Mouse (Mus musculus) forebrain, embryonic 14.5 days (tissue): Measurements from ENCODE around the gene 2310061N02Rik. TPM values are rescaled to one million over a fixed set of nuclear protein-coding genes. Genes with fewer than 3 reads are reported as not detected.
"Not testable (repeated sequence)": the region's sequence is repeated elsewhere in the genome, so short reads cannot be mapped to it uniquely, and the experiment has no call there.

Experiments
- ATAC-seq: fragments of 200-750 bp; cut with Nextera tagmentation; 2 replicates; pipeline ENCODE4 v1.8.0; 2017; ENCODE audit warnings: mild to moderate bottlenecking, moderate library complexity
- DNase-seq: peaks from one replicate; pipeline ENCODE4 v3.0.0-alpha.2; 2015; ENCODE audit warnings: low spot score
- H3K27ac ChIP-seq: fragments of 300-500 bp; sonication (generic); 2 replicates; pipeline ENCODE4 v1.5.1; 2014; ENCODE audit warnings: low read depth, mild to moderate bottlenecking, control low read depth, low read length, moderate library complexity
- H3K27me3 ChIP-seq: fragments of 300-500 bp; sonication (generic); replicated peaks from 2 replicates; pipeline ENCODE4 v1.6.1; 2014; ENCODE audit warnings: low read length, control low read depth, mixed read lengths; ENCODE audit not compliant: control insufficient read depth, insufficient read depth
- H3K36me3 ChIP-seq: fragments of 300-500 bp; sonication (generic); 2 replicates; pipeline ENCODE4 v1.6.1; 2014; ENCODE audit warnings: low read length, control low read depth; ENCODE audit not compliant: control insufficient read depth, insufficient read depth
- H3K4me1 ChIP-seq: fragments of 300-500 bp; sonication (generic); 2 replicates; pipeline ENCODE4 v1.6.1; 2014; ENCODE audit warnings: antibody characterized with exemption, low read length, control low read depth; ENCODE audit not compliant: control insufficient read depth, insufficient read depth
- H3K4me2 ChIP-seq: fragments of 300-500 bp; sonication (generic); 2 replicates; pipeline ENCODE4 v1.6.1; 2014; ENCODE audit warnings: mild to moderate bottlenecking, control low read depth, low read length
- H3K4me3 ChIP-seq: fragments of 300-500 bp; sonication (generic); 2 replicates; pipeline ENCODE4 v1.5.1; 2014; ENCODE audit warnings: low read depth, low read length, control low read depth
- H3K9ac ChIP-seq: fragments of 300-500 bp; sonication (generic); 2 replicates; pipeline ENCODE4 v1.6.1; 2014; ENCODE audit warnings: mild to moderate bottlenecking, low read length, control low read depth, moderate library complexity
- H3K9me3 ChIP-seq: fragments of 300-500 bp; sonication (generic); replicated peaks from 2 replicates; pipeline ENCODE4 v1.6.1; 2016; ENCODE audit warnings: low read length, control low read depth, mixed read lengths; ENCODE audit not compliant: control insufficient read depth
- whole genome bisulfite sequencing: fragments of 180-500 bp; shearing (Covaris S2); extraction: QIAGEN DNeasy Blood & Tissue Kit; methylation state at CpG from one replicate; pipeline ENCODE4 v1.1.7; 2014; 5-methylcytosine and 5-hydroxymethylcytosine counted together
- polyA plus RNA-seq: library from polyadenylated mRNA; unstranded; fragments of >200 nt; fragmentation: Nextera tagmentation; extraction: Ambion mirVana; gene quantifications from 2 replicates; pipeline ENCODE4 v1.2.1, GENCODE M21; 2014

Gene 2310061N02Rik
- polyA plus RNA-seq = not detected in 2 replicates

- H3K9ac ChIP-seq = no peak within 1 kb of the TSS
- ATAC-seq (no peak), DNase-seq (no peak)
- 89% methylated on average over 10 of the region's 10 CpGs for WGBS
- H3K27me3 ChIP-seq = no peaks in the 10 kb centered on the region
- no peaks in the 10 kb centered on the region for H3K9me3 ChIP-seq
- H3K27ac ChIP-seq = no peak within 1 kb of the TSS
- H3K4me2 ChIP-seq = no peak within 1 kb of the TSS
- no peak within 1 kb of the TSS for H3K4me3 ChIP-seq
- no peaks in the 10 kb centered on the region for H3K4me1 ChIP-seq
- H3K36me3 ChIP-seq = no peaks in the 10 kb centered on the region
Observed at GRCm38 (mm10) chr16:88707496-88708012, at the start of gene 2310061N02Rik. 2310061N02Rik (minus strand) TSS chr16:88707962.

GRCm38 (mm10) chr16:88751535-88751934, 43.8 kb upstream of the 2310061N02Rik start, which contains the start of gene Krtap13:
Krtap13 (minus strand) TSS chr16:88751635.
- H3K4me3 ChIP-seq, H3K4me1 ChIP-seq, ATAC-seq, DNase-seq, H3K9me3 ChIP-seq, H3K4me2 ChIP-seq, H3K9ac ChIP-seq, H3K27ac ChIP-seq, H3K27me3 ChIP-seq, H3K36me3 ChIP-seq: not testable (repeated sequence)
- 80% methylated on average over 3 of the region's 3 CpGs for WGBS

DNA sequence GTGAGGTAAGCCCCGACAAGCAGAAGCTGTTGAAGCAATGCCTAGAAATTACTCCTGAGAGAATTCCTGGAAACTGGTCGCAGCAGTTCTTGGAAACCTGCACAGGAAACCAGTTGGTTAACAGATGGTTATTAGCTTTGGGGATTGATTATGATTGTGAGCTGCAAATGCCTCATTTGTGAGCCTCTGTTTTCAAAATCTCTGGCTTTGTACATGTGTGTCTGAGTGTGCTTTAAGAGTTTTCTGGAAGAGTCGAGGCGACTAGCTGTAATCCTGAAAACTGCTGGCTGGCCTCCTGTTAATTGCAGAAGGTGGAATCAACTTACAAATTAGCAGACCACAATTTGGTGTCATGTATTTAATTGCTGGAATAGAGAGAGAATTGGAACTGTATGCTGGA, 40.2 kb upstream of the 2310061N02Rik start:
- Histone ChIP-seq H3K4me2 (no peak overlapping the region), H3K36me3 (no peaks in the 10 kb centered on the region), H3K4me1 (no peaks in the 10 kb centered on the region), H3K9me3 (no peaks in the 10 kb centered on the region), H3K27me3 (no peaks in the 10 kb centered on the region), H3K4me3 (no peak overlapping the region), H3K27ac (no peak overlapping the region), H3K9ac (no peak overlapping the region)
- DNase-seq (peak; percentile 66), ATAC-seq (peak; percentile 34; the same call in 1 of the 2 replicates)
- 52% methylated on average over 4 of the region's 4 CpGs for WGBS

GRCm38 (mm10) chr16:88744750-88745340, 37.1 kb upstream of the 2310061N02Rik start:
- ATAC-seq = no peak
- DNase-seq = peak; percentile 13

GRCm38 (mm10) chr16:88735391-88735790, 27.6 kb upstream of the 2310061N02Rik start:
- Histone ChIP-seq H3K9ac (no peak overlapping the region), H3K27ac (no peak overlapping the region), H3K4me3 (no peak overlapping the region), H3K4me2 (no peak overlapping the region), H3K36me3 (no peaks in the 10 kb centered on the region), H3K9me3 (no peaks in the 10 kb centered on the region), H3K4me1 (no peaks in the 10 kb centered on the region), H3K27me3 (no peaks in the 10 kb centered on the region)
- ATAC-seq (no peak), DNase-seq (peak; percentile 15)
- WGBS = 54% methylated on average over 2 of the region's 2 CpGs

More at GRCm38 (mm10) chr16:88744750-88745340, 37.1 kb upstream of the 2310061N02Rik start:
- H3K27me3 ChIP-seq = no peaks in the 10 kb centered on the region
- H3K36me3 ChIP-seq = no peaks in the 10 kb centered on the region
- H3K27ac ChIP-seq = no peak overlapping the region
- H3K9me3 ChIP-seq = no peaks in the 10 kb centered on the region
- 83% methylated on average over 4 of the region's 4 CpGs for WGBS
- H3K4me1 ChIP-seq = no peaks in the 10 kb centered on the region
- H3K4me3 ChIP-seq = no peak overlapping the region
- no peak overlapping the region for H3K9ac ChIP-seq
- no peak overlapping the region for H3K4me2 ChIP-seq

GRCm38 (mm10) chr16:88728812-88729275, 21.1 kb upstream of the 2310061N02Rik start, which contains the start of gene Krtap13-1:
Krtap13-1 (plus strand) TSS chr16:88728862.
- no peaks in the 10 kb centered on the region for H3K36me3 ChIP-seq
- H3K4me1 ChIP-seq = no peaks in the 10 kb centered on the region
- H3K9me3 ChIP-seq = no peaks in the 10 kb centered on the region
- ATAC-seq = no peak; the same call in 1 of the 2 replicates
- H3K4me2 ChIP-seq = no peak within 1 kb of the TSS
- 75% methylated on average over 4 of the region's 4 CpGs for WGBS
- DNase-seq = peak; percentile 10
- no peak within 1 kb of the TSS for H3K9ac ChIP-seq
- H3K4me3 ChIP-seq = no peak within 1 kb of the TSS
- H3K27ac ChIP-seq = no peak within 1 kb of the TSS
- H3K27me3 ChIP-seq = no peaks in the 10 kb centered on the region

DNA sequence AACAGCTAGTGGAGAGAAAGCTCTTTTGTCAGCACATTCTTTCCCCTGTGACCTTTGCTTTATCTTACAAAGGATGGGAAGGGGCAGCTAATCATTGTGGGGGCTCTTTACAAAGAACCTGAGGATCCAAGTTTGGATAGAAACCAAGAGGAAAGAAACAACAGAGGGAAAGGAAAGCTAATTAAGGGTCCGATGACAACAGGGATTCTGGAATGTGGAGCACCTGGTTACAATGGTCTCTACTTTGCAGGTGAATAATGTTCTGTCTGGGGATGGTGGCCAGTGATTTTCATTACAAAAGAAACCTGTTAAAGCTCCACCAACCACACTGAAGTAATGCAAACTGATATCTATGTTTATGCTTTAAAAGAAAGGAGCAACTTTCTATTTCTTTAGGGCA, 12.3 kb upstream of the 2310061N02Rik start:
- no peak for ATAC-seq
- no peaks in the 10 kb centered on the region for H3K9me3 ChIP-seq

DNA sequence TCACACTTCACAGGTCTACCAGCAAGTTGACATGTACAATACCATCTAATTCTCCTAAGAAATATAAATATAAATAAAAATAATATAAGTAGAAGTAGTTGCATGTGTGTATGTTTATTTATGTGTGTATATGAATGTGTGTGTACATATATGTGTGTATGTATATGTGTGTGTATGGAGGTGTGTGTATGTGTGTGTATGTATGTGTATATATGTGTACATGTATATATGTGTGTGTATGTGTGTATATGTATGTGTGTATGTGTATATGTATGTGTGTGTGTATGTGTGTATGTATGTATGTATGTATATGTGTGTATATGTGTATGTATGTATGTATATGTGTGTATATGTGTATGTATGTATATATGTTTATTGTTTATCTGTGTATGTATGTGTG, 8.8 kb upstream of the 2310061N02Rik start:
- Histone ChIP-seq H3K9me3 (no peaks in the 10 kb centered on the region), H3K27ac (no peak overlapping the region), H3K36me3 (no peaks in the 10 kb centered on the region), H3K9ac (no peak overlapping the region), H3K4me3 (no peak overlapping the region), H3K4me2 (no peak overlapping the region), H3K27me3 (no peaks in the 10 kb centered on the region), H3K4me1 (no peaks in the 10 kb centered on the region)
- no peak for ATAC-seq
- no peak for DNase-seq

More for the DNA sequence above, 12.3 kb upstream of the 2310061N02Rik start:
- H3K4me3 ChIP-seq = no peak overlapping the region
- no peak for DNase-seq
- no peaks in the 10 kb centered on the region for H3K36me3 ChIP-seq
- H3K27me3 ChIP-seq = no peaks in the 10 kb centered on the region
- H3K27ac ChIP-seq = no peak overlapping the region
- WGBS = 10% methylated on average over 1 of the region's 1 CpGs
- H3K9ac ChIP-seq = no peak overlapping the region
- no peak overlapping the region for H3K4me2 ChIP-seq
- H3K4me1 ChIP-seq = no peaks in the 10 kb centered on the region

DNA sequence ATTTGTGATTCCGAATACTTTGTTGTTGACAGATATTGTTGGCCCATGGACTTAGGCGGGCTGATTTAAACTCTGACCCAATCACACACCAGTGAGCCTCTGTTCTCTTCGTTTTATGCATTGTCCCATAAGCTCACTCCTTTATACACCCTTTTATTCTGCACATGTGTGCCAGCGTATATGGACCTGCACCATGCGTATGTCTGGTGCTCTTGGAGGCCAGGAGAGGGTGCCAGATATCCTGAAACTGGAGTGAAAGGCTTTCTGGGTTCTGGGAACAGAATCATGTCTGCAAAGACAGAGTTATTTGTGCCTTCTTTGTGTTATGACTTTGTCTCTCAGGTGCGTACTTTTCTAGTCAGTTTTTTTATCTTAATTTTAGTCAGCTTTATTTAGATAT, 3.5 kb upstream of the 2310061N02Rik start:
- H3K27ac ChIP-seq = no peak overlapping the region
- no peak overlapping the region for H3K4me3 ChIP-seq
- no peaks in the 10 kb centered on the region for H3K27me3 ChIP-seq
- ATAC-seq (no peak), DNase-seq (peak; percentile 38)
- no peaks in the 10 kb centered on the region for H3K36me3 ChIP-seq
- no peak overlapping the region for H3K4me2 ChIP-seq
- H3K9me3 ChIP-seq = no peaks in the 10 kb centered on the region
- H3K9ac ChIP-seq = no peak overlapping the region
- no peaks in the 10 kb centered on the region for H3K4me1 ChIP-seq
- 80% methylated on average over 6 of the region's 6 CpGs for WGBS
